Mouse (Mus musculus): ENCODE data around the gene Padi6.

The Padi6 gene

GRCm38 (mm10) chr4:140709111-140709510, 33.3 kb downstream of the Padi6 start:
- DNase-seq (ENCODE audit: extremely low spot score, low read depth, low spot score), result no peak

DNA sequence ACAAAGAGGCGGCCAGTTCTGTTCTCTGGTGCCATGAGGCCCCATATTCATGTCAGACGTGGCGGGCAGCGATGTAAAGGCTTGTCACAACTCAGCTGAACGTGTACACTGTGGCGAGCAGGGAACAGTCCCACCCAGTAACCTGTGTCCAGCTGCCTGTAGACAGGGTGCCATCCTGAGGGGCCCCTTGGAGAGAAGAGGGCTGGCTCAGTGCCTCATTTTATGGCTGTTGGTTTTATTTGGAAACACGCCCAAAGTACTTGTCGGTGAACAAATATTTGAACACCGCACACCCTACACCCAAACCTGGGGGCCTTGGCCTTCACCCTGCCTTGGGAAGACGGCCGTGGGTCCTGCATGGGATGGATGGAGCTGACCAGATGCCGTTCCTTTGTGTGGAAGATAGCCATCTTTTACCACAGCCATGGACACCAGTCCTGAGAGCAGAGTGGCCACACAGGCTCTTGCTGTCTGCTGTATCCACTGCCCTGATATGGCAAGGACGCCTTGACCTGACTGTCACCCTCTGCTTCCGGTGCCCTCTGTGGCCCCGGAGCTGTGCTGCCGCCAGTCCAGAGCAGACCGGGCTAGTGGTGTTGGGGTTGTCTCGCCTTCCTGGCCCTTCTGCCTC, 34.0 kb downstream of the Padi6 start:
- no peak for DNase-seq (ENCODE audit: extremely low spot score, low read depth, low spot score)

- no peak for DNase-seq (ENCODE audit: extremely low spot score, low read depth, low spot score)
Observed at GRCm38 (mm10) chr4:140707615-140708014, 34.8 kb downstream of the Padi6 start.

DNA sequence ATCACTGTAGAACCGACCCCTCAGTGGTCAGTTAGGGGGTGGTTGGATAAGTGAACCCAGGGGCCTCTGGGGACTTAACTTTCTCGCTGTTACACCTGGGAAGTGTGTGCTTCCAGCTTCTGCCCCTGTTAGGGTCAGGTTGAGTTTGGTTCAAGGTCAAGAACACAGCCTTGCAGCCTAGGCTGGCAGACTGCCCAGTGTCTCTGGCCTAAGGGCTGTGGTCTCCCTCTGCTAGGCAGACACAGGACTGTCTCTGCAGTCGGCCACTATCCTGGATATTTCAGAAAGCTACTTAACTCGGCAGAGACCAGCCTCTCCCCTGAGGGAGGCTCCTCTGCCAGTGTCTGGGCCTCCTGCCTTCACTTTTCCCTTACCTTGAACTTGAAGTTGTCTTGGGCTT, 38.3 kb downstream of the Padi6 start:
- DNase-seq (ENCODE audit: extremely low spot score, low read depth, low spot score), result no peak

GRCm38 (mm10) chr4:140703636-140704035, 38.8 kb downstream of the Padi6 start:
- DNase-seq (ENCODE audit: extremely low spot score, low read depth, low spot score), result no peak

DNA sequence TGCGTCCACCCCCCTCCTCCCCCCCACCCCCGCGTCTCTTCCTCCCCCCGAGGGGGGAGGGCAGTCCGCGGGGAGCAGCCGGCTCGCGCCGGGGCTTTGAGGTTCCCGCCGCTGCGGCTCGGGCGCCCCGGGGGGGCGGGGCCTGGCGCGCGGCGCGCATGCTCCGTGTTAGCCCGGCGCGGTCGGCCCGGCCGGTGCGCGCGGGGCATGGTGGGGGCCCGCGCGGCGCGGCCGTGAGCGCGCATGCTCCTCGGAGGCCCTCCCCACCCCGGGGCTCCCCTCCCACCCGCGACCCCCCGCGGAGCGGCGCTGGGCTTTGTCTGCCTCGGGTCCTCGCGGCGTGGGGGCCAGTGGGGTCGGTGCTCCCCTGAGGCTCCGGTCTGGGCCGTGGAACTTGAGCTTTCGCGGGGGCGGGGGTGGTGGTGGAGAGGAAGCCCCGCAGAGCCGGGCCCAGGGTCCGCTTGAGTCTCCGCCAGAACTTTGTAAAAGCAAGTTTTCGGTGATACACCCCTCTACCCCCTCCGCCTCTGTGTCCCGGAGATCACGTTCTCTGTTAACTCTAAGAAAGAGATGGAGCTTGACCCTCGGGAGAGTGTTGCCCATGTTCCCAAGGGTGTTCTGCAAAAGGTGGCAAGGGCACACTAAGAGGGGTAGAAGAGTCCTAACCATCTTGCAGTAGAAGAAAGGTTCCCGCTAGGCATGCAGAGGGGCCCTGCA, 39.7 kb downstream of the Padi6 start:
- DNase-seq (ENCODE audit: extremely low spot score, low read depth, low spot score), result no peak

DNA sequence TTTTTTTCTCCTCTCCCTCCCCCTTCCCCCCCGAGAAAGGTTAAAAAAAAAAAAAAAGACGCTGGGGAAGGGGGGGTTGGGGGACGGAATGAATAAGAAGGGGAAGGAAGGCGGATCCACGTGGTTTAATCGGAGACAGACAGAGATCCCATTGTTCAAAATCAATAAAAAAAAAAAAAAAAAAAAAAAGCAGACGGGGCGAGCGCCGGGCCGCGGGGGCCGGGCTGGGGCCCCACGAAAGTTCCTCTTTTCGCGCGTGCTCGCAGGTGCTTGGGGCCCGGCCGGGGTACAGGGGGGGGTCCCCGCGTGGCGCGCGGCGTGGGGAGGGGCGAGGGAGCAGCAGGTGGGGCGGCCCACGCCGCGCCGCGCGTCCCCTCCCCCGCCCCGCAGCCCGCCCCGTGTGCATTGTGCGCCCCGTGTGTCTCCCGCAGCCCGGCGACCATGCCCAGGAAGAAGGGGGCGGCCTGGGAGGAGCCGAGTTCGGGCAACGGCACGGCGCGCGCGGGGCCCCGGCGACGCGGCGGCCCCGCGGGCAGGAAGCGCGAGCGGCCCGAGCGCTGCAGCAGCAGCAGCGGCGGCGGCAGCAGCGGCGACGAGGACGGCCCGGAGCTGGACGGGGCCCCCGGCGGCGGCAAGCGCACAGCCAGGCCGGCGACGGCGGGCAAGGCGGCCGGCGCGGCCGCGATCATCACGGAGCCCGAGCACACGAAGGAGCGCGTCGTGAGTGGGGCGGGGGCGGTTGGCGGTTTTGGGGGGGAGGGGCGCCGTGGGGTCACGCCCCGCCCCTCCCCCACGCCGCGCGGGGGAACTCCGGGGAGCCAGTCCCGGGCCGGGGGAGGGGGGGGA, 40.5 kb downstream of the Padi6 start:
- DNase-seq (ENCODE audit: extremely low spot score, low read depth, low spot score), result no peak

- DNase-seq (ENCODE audit: extremely low spot score, low read depth, low spot score), result no peak
Observed at GRCm38 (mm10) chr4:140701049-140701715, 41.3 kb downstream of the Padi6 start.

- no peak for DNase-seq (ENCODE audit: extremely low spot score, low read depth, low spot score)
Observed at GRCm38 (mm10) chr4:140700269-140701018, 42.0 kb downstream of the Padi6 start, which contains the start of gene Rcc2. TSS of gene Rcc2 (plus strand) at chr4:140700541.

DNA sequence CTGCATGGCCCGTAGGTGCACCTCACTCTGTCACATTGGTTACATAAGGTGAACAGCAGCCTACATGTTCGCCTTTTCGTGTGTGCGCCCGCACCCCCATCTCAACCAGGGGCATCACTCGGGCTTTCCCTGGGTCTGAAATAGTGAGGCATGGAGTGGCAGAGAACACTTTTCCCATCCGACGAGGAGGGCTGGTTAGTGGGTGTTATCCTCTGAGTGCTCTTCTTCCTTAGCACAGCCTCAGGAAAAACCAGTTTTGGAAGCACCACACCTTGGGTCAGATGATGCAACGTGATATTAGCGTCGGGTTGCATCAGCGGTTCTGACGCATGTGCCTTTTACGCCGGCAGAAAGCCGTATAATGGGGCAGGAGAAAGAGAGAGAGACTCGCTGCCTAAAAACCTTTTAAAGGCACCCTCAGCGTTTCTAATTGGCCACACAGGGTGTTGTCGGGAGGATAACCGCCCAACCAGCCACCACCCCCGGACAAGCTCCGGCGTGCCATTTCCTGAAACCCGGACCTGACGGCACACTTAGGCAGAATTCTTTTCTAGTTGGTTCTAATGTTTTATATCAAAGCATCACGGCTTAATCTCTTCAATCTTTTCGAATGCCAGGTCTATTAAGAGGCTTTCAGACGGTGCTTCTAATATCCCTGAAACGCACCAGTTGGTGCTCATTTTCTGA, 42.9 kb downstream of the Padi6 start:
- no peak for DNase-seq (ENCODE audit: extremely low spot score, low read depth, low spot score)

DNA sequence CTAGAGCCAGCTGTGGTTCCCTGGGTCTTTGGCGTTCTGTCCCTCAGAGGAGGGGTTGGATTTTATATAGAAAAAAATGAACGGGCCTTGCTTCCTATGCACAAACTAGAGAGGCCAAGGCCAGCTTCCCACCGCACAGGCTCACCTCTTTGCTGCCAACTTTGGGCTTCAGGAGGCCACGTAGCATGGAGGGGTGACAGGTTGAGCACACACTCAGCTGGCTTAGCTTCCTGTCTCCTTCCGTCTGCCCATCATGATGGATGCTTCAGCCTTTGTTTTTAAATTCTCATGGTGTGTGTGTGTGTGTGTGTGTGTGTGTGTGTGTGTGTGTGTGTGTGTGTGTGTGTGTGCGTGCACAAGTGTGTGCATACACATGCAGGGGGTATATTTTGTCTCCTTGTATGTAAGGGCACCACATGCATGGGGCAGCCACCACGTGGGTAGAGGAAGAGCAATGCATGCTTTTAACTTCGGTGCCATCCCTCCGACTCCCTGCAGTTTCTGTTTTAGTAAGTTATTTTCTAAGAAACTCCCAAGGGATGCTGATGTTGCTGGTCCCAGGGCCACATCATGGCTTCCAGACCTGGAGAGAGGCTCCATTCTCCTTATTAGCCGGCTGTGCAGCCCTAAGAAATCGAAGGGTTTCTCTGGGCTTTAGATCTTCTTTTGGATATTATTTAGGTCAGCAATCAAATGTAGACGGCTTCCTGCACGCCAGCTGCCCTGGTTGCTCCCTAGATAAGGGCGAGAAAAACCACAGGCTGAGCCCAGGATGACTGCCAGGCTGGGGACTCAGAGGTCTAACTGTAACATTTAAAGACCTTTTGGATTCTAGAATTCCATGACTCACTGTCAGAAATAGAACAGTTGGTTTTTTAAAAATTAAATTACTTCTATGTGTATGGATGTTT, 46.5 kb downstream of the Padi6 start:
- DNase-seq (ENCODE audit: extremely low spot score, low read depth, low spot score), result no peak

- no peak for DNase-seq (ENCODE audit: extremely low spot score, low read depth, low spot score)
Observed at GRCm38 (mm10) chr4:140695146-140695545, 47.3 kb downstream of the Padi6 start.

DNA sequence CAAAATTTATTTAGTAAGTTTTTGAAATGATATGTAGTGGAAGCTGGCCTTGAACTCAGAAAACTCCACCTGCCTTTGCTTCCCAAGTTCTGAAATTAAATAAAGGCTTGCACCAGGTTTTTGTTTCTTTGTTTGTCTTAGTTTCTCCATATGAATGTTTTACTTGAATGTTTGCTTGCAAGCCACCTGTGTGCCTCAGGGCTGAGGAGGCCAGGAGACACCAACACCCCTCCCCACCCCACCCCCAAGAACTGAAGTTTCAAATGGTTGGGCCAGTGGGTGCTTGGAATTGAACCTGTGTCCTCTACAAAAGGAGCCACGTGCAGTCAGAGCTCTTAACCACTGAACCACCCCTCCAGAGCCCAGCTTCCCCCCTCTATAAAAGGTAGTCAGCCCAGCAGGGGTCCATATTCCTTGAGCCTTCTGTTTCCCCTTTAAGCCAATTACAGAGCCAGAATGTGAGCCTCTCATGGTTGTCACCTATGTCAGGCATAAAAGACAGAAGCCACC, 47.8 kb downstream of the Padi6 start:
- no peak for DNase-seq (ENCODE audit: extremely low spot score, low read depth, low spot score)

- DNase-seq (ENCODE audit: extremely low spot score, low read depth, low spot score), result no peak
Observed at GRCm38 (mm10) chr4:140693513-140693912, 48.9 kb downstream of the Padi6 start.

DNA sequence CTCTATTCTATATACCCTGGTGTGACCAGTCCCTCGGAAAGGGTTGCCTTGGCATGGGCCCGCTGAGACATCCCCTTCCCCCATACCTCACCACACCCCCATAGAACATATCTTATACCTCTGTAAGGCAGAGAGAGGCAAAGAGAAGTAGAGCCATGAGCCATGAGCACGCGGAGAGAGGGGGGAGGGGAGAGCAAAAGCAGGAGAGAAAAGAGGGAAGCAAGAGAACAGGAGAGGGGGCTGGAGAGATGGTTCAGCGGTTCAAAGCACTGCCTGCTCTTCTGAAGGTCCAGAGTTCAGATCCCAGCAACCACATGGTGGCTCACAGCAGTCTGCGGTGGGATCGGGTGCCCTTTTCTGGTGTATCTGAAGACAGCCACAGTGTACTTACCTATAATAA, 51.0 kb downstream of the Padi6 start:
- DNase-seq (ENCODE audit: extremely low spot score, low read depth, low spot score), result no peak

DNA sequence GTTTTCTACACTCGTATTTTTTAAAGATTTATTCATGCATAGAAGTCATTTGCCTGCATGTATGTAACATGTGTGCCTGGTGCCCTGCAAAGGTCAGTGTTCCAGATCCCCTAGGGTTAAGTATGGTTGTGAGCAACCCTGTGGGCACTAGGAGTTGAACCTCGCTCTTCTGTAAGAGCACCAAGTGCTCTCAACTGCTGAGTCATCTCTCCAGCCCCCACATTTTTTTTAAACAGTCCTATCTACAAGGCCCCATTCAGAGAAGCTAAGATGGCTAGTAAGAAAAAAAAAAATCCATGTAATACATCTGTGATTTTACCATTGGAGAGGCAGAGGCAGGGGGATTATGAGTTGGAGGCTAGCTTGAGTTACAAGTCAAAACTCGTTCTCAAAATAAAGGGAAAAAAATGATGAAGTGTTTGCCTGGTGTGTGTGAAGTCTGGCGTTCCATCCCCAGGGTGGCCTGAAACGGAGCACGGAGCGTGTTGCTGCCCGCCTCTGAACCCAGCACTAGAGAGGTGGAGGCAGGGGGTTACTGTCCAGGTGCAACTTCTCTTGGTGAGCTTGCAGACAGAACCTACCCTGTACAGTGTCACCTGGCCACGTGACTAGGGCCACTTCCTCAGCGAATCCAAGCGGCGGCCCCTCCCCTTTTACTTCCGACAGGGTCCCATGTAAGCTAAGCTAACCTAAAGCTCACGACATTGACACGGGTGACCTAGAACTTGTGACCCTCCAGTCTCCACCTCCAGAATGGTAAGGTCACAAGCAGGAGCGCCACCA, 52.4 kb downstream of the Padi6 start:
- no peak for DNase-seq (ENCODE audit: extremely low spot score, low read depth, low spot score)

DNA sequence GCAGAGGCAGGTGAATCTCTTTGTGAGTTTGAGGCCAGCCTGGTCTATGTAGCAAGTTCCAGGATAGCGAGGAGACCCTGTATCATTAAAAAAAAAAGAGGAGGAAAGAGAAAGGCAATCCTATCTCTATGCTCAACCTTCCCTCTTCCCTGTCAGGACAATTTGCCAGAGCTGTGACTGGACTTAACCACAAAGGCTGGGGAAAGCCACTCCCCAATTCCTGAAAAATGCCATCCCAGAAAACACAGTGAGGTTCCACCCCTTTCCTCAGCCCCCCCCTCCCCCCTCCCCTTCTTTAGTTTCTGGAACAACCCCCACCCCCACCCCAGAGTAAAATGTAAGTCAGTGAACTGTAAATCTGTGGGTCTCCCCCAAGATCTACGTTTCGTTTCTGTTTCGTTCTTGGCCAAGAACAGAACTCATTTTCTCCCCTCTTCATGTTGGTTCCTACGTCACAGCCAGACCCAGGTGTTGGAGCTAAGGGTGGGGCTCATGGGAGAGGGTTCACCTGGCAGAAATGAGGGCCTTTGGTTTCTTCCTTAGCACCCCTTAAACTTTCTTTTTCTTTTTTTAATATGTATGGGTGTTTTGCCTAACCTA, 53.5 kb downstream of the Padi6 start:
- no peak for DNase-seq (ENCODE audit: extremely low spot score, low read depth, low spot score)

All from hindlimb bud, embryonic 11.5 days (tissue).